Mouse (Mus musculus) neural tube, embryonic 10.5 days (tissue): ENCODE data around the gene Ifit1bl1.

Experiments used
- DNase-seq: peaks from one replicate; pipeline ENCODE4 v3.0.0-alpha.2; 2017; ENCODE audit warnings: low spot score; ENCODE audit errors: extremely low spot score

The Ifit1bl1 gene

DNA sequence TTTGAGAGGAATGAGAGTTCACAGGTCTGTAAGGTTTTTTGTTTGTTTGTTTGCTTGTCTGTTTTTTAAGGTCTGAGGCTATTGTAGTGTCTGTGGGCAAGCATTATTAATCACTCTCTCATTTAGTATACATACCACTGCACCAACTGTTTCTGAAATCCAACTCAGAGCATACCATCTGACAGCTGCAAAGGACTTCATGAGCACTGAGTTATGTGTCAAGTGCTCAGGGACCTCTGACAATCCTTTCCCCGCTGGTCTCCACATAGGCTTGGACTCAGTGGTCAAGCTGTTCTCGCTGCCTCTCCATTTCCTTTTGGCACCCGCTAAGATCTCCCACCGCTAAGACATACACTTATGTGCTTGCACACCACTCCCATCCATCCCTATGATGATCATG is 55.5 kb downstream of the Ifit1bl1 start:
- no peak for DNase-seq
